Mouse (Mus musculus): ENCODE measurements around the gene Fnip2. TPM values are rescaled to one million over a fixed set of nuclear protein-coding genes. Genes with fewer than 3 reads are reported as not detected.
A peak's percentile ranks its signal among the peaks of the same experiment; 100 is the strongest.
"Not testable (repeated sequence)": the region's sequence is repeated elsewhere in the genome, so short reads cannot be mapped to it uniquely, and the experiment has no call there.

Gene Fnip2
- total and polyA plus RNA-seq, 3 experiments, result 4.2 to 28.1 (median 12.2) TPM

GRCm38 (mm10) chr3:79452696-79453263, 114.8 kb downstream of the Fnip2 start:
- Histone ChIP-seq H3K79me2 (replicated peaks; ENCODE audit: control insufficient read depth, insufficient read depth, low read length) (no peaks in the 10 kb centered on the region), H3K36me3 (ENCODE audit: control insufficient read depth, insufficient read depth, low read length) (no peaks in the 10 kb centered on the region; the same call in 1 of the 2 replicates), H3K27ac (no peak overlapping the region), H3K4me1 (ENCODE audit: control insufficient read depth, insufficient read depth, low read length) (no peaks in the 10 kb centered on the region), H3K4me3 (no peak overlapping the region), H3K9ac (ENCODE audit: low read depth, low read length) (no peak overlapping the region), H3K27me3 (ENCODE audit: control insufficient read depth, insufficient read depth, low read length) (no peaks in the 10 kb centered on the region)
- TF ChIP-seq EP300 (IDR thresholded peaks at IDR 0.05; ENCODE audit: insufficient read depth, low read depth, low read length), result no peak
- no peak for DNase-seq
- intact Hi-C loops (cut with DNase I), result loop anchor here (1.0 kb wide), 1 partner anchor 152 kb away; no protein-coding TSS in a partner anchor
- WGBS, result 89% methylated on average over 14 of the region's 14 CpGs

GRCm38 (mm10) chr3:79449361-79449760, 118.2 kb downstream of the Fnip2 start:
- no peaks in the 10 kb centered on the region for H3K27me3 ChIP-seq (ENCODE audit: control insufficient read depth, insufficient read depth, low read length)
- TF ChIP-seq POLR2A (IDR thresholded peaks at IDR 0.05; ENCODE audit: insufficient read depth, low read depth, low read length), result no peak
- TF ChIP-seq EP300 (IDR thresholded peaks at IDR 0.05; ENCODE audit: insufficient read depth, low read depth, low read length), result no peak
- TF ChIP-seq CTCF (IDR thresholded peaks at IDR 0.05), result no peak
- no peaks in the 10 kb centered on the region for H3K36me3 ChIP-seq (ENCODE audit: control insufficient read depth, insufficient read depth, low read length)
- no peak for DNase-seq
- no peak overlapping the region for H3K9ac ChIP-seq (ENCODE audit: low read depth, low read length)
- no peaks in the 10 kb centered on the region for H3K79me2 ChIP-seq (replicated peaks; ENCODE audit: control insufficient read depth, insufficient read depth, low read length)
- H3K4me3 ChIP-seq, result no peak overlapping the region
- 90% methylated on average over 7 of the region's 7 CpGs for WGBS
- H3K4me1 ChIP-seq (ENCODE audit: control insufficient read depth, insufficient read depth, low read length), result no peaks in the 10 kb centered on the region
- intact Hi-C loops (cut with DNase I), result loop anchor here (5.0 kb wide), 1 partner anchor 53 kb away; no protein-coding TSS in a partner anchor
- no peak overlapping the region for H3K27ac ChIP-seq

- Histone ChIP-seq H3K9ac (ENCODE audit: low read depth, low read length) (no peak overlapping the region), H3K27me3 (ENCODE audit: control insufficient read depth, insufficient read depth, low read length) (no peaks in the 10 kb centered on the region), H3K36me3 (ENCODE audit: control insufficient read depth, insufficient read depth, low read length) (no peaks in the 10 kb centered on the region), H3K27ac (no peak overlapping the region), H3K79me2 (replicated peaks; ENCODE audit: control insufficient read depth, insufficient read depth, low read length) (no peaks in the 10 kb centered on the region), H3K4me3 (no peak overlapping the region), H3K4me1 (ENCODE audit: control insufficient read depth, insufficient read depth, low read length) (no peaks in the 10 kb centered on the region)
- intact Hi-C loops (cut with DNase I), result loop anchor here (5.0 kb wide), 1 partner anchor 54 kb away; no protein-coding TSS in a partner anchor
- no peak for TF ChIP-seq POLR2A (IDR thresholded peaks at IDR 0.05; ENCODE audit: insufficient read depth, low read depth, low read length)
- no peak for TF ChIP-seq EP300 (IDR thresholded peaks at IDR 0.05; ENCODE audit: insufficient read depth, low read depth, low read length)
- no peak for TF ChIP-seq CTCF (IDR thresholded peaks at IDR 0.05)
- 60% methylated on average over 5 of the region's 5 CpGs for WGBS
- no peak for DNase-seq
These were observed 119.2 kb downstream of the Fnip2 start for GRCm38 (mm10) chr3:79448421-79448820.

- not testable (repeated sequence) for H3K79me2 ChIP-seq (replicated peaks; ENCODE audit: control insufficient read depth, insufficient read depth, low read length); H3K9ac ChIP-seq (ENCODE audit: low read depth, low read length); H3K27me3 ChIP-seq (ENCODE audit: control insufficient read depth, insufficient read depth, low read length); H3K4me1 ChIP-seq (ENCODE audit: control insufficient read depth, insufficient read depth, low read length); H3K4me3 ChIP-seq; H3K27ac ChIP-seq; H3K36me3 ChIP-seq (ENCODE audit: control insufficient read depth, insufficient read depth, low read length); DNase-seq
- intact Hi-C loops (cut with DNase I), result loop anchor here (5.0 kb wide), 1 partner anchor 56 kb away; no protein-coding TSS in a partner anchor
- WGBS, result 81% methylated on average over 3 of the region's 3 CpGs
These were observed 120.9 kb downstream of the Fnip2 start for GRCm38 (mm10) chr3:79446648-79447047.

GRCm38 (mm10) chr3:79446124-79446523, 121.5 kb downstream of the Fnip2 start:
- no peaks in the 10 kb centered on the region for H3K36me3 ChIP-seq (ENCODE audit: control insufficient read depth, insufficient read depth, low read length)
- WGBS, result 93% methylated on average over 4 of the region's 4 CpGs
- H3K79me2 ChIP-seq (replicated peaks; ENCODE audit: control insufficient read depth, insufficient read depth, low read length), result no peaks in the 10 kb centered on the region
- no peak overlapping the region for H3K4me3 ChIP-seq
- H3K9ac ChIP-seq (ENCODE audit: low read depth, low read length), result no peak overlapping the region
- H3K27me3 ChIP-seq (ENCODE audit: control insufficient read depth, insufficient read depth, low read length), result no peaks in the 10 kb centered on the region
- intact Hi-C loops (cut with DNase I), result loop anchor here (5.0 kb wide), 1 partner anchor 56 kb away; no protein-coding TSS in a partner anchor
- no peak for DNase-seq
- TF ChIP-seq CTCF (IDR thresholded peaks at IDR 0.05) (peak; percentile 27; the same call in 1 of the 2 replicates), EP300 (IDR thresholded peaks at IDR 0.05; ENCODE audit: insufficient read depth, low read depth, low read length) (no peak)
- no peak overlapping the region for H3K27ac ChIP-seq
- H3K4me1 ChIP-seq (ENCODE audit: control insufficient read depth, insufficient read depth, low read length), result no peaks in the 10 kb centered on the region

GRCm38 (mm10) chr3:79445041-79445440, 122.6 kb downstream of the Fnip2 start:
- TF ChIP-seq EP300 (IDR thresholded peaks at IDR 0.05; ENCODE audit: insufficient read depth, low read depth, low read length), result no peak
- Histone ChIP-seq H3K36me3 (ENCODE audit: control insufficient read depth, insufficient read depth, low read length) (no peaks in the 10 kb centered on the region), H3K4me3 (no peak overlapping the region), H3K27me3 (ENCODE audit: control insufficient read depth, insufficient read depth, low read length) (no peaks in the 10 kb centered on the region), H3K4me1 (ENCODE audit: control insufficient read depth, insufficient read depth, low read length) (no peaks in the 10 kb centered on the region), H3K9ac (ENCODE audit: low read depth, low read length) (no peak overlapping the region), H3K27ac (peak overlapping the region; percentile 15), H3K79me2 (replicated peaks; ENCODE audit: control insufficient read depth, insufficient read depth, low read length) (no peaks in the 10 kb centered on the region)
- intact Hi-C loops (cut with DNase I), result loop anchor here (5.0 kb wide), 1 partner anchor 57 kb away; no protein-coding TSS in a partner anchor
- DNase-seq, result no peak
- WGBS, result 33% methylated on average over 8 of the region's 8 CpGs
